Mouse (Mus musculus) intestine, embryonic 14.5 days (tissue): Measurements from ENCODE around the gene Gm9803. TPM values are rescaled to one million over a fixed set of nuclear protein-coding genes. Genes with fewer than 3 reads are reported as not detected.

Source experiments
- ATAC-seq: fragments of 200-750 bp; cut with Nextera tagmentation; replicated peaks from 2 replicates; pipeline ENCODE4 v1.8.0; 2017; ENCODE audit warnings: low read depth, moderate number of reproducible peaks, moderate TSS enrichment, moderate library complexity; ENCODE audit not compliant: low FRiP score, low TSS enrichment
- DNase-seq: peaks from one replicate; pipeline ENCODE4 v3.0.0-alpha.2; 2018; ENCODE audit warnings: low spot score
- H3K27ac ChIP-seq: fragments of 300-500 bp; sonication (generic); 2 replicates; pipeline ENCODE4 v1.5.1; 2014; ENCODE audit warnings: low read depth, mild to moderate bottlenecking, control low read depth
- H3K27me3 ChIP-seq: fragments of 300-500 bp; sonication (generic); replicated peaks from 2 replicates; pipeline ENCODE4 v1.6.1; 2014; ENCODE audit warnings: low read length, control low read depth; ENCODE audit not compliant: control insufficient read depth, insufficient read depth
- H3K36me3 ChIP-seq: fragments of 300-500 bp; sonication (generic); 2 replicates; pipeline ENCODE4 v1.6.1; 2014; ENCODE audit warnings: low read length, control low read depth; ENCODE audit not compliant: control insufficient read depth, insufficient read depth
- H3K4me1 ChIP-seq: fragments of 300-500 bp; sonication (generic); replicated peaks from 2 replicates; pipeline ENCODE4 v1.6.1; 2014; ENCODE audit warnings: low read length, control low read depth, mixed read lengths; ENCODE audit not compliant: control insufficient read depth, insufficient read depth
- H3K4me2 ChIP-seq: fragments of 300-500 bp; sonication (generic); 2 replicates; pipeline ENCODE4 v1.6.1; 2014; ENCODE audit warnings: low read length
- H3K4me3 ChIP-seq: fragments of 300-500 bp; sonication (generic); 2 replicates; pipeline ENCODE4 v1.5.1; 2014; ENCODE audit warnings: low read depth, low read length, control low read depth, mixed read lengths
- H3K9ac ChIP-seq: fragments of 300-500 bp; sonication (generic); 2 replicates; pipeline ENCODE4 v1.6.1; 2014; ENCODE audit warnings: mild to moderate bottlenecking, low read length
- H3K9me3 ChIP-seq: fragments of 300-500 bp; sonication (generic); 2 replicates; pipeline ENCODE4 v1.6.1; 2016; ENCODE audit warnings: low read length, control low read depth; ENCODE audit not compliant: control insufficient read depth
- WGBS: fragments of 180-500 bp; shearing (Covaris S2); extraction: QIAGEN DNeasy Blood & Tissue Kit; methylation state at CpG from one replicate; pipeline ENCODE4 v1.1.7; 2014; 5-methylcytosine and 5-hydroxymethylcytosine counted together
- polyA plus RNA-seq: library from polyadenylated mRNA; unstranded; fragments of >200 nt; fragmentation: Nextera tagmentation; extraction: Ambion mirVana; gene quantifications from 2 replicates; pipeline ENCODE4 v1.2.1, GENCODE M21; 2014

The Gm9803 gene
- polyA plus RNA-seq, 1 experiment from 2014 or later, result 19.0 TPM

- no peaks in the 10 kb centered on the region for H3K9me3 ChIP-seq
- no peak overlapping the region for H3K4me3 ChIP-seq
- 96% methylated on average over 4 of the region's 4 CpGs for WGBS
- H3K27me3 ChIP-seq, result no peaks in the 10 kb centered on the region
- DNase-seq (no peak), ATAC-seq (no peak)
- no peaks in the 10 kb centered on the region for H3K4me1 ChIP-seq
- no peak overlapping the region for H3K27ac ChIP-seq
- H3K9ac ChIP-seq, result no peak overlapping the region
- H3K36me3 ChIP-seq, result peaks cover 40% of the 10 kb centered on the region
- no peak overlapping the region for H3K4me2 ChIP-seq
Observed at GRCm38 (mm10) chr10:43502599-43502998, 21.3 kb upstream of the Gm9803 start.

GRCm38 (mm10) chr10:43504291-43504690 is 19.6 kb upstream of the Gm9803 start:
- ATAC-seq (no peak), DNase-seq (no peak)
- Histone ChIP-seq H3K4me1 (no peaks in the 10 kb centered on the region), H3K27ac (no peak overlapping the region), H3K36me3 (peaks cover 28% of the 10 kb centered on the region), H3K27me3 (no peaks in the 10 kb centered on the region), H3K4me2 (no peak overlapping the region), H3K4me3 (no peak overlapping the region), H3K9me3 (no peaks in the 10 kb centered on the region), H3K9ac (no peak overlapping the region)
- 67% methylated on average over 1 of the region's 1 CpGs for whole genome bisulfite sequencing

- H3K9me3 ChIP-seq, result no peaks in the 10 kb centered on the region
- no peak for ATAC-seq
- H3K4me3 ChIP-seq, result no peak overlapping the region
- no peak overlapping the region for H3K27ac ChIP-seq
- H3K27me3 ChIP-seq, result no peaks in the 10 kb centered on the region
- no peak overlapping the region for H3K9ac ChIP-seq
- no peak for DNase-seq
- no peak overlapping the region for H3K4me2 ChIP-seq
- H3K4me1 ChIP-seq, result no peaks in the 10 kb centered on the region
- 76% methylated on average over 4 of the region's 4 CpGs for WGBS
- peaks cover 44% of the 10 kb centered on the region for H3K36me3 ChIP-seq
Observed at GRCm38 (mm10) chr10:43507051-43507450, 16.8 kb upstream of the Gm9803 start.

GRCm38 (mm10) chr10:43509228-43509627 is 14.7 kb upstream of the Gm9803 start:
- H3K9ac ChIP-seq, result no peak overlapping the region
- peaks cover 58% of the 10 kb centered on the region for H3K36me3 ChIP-seq
- H3K9me3 ChIP-seq, result no peaks in the 10 kb centered on the region
- H3K27ac ChIP-seq, result no peak overlapping the region
- no peak overlapping the region for H3K4me2 ChIP-seq
- no peak overlapping the region for H3K4me3 ChIP-seq
- ATAC-seq (no peak), DNase-seq (no peak)
- WGBS, result 93% methylated on average over 7 of the region's 7 CpGs
- H3K4me1 ChIP-seq, result no peaks in the 10 kb centered on the region
- no peaks in the 10 kb centered on the region for H3K27me3 ChIP-seq

- Histone ChIP-seq H3K27me3 (no peaks in the 10 kb centered on the region), H3K4me2 (no peak overlapping the region), H3K9ac (no peak overlapping the region), H3K36me3 (peaks cover 49% of the 10 kb centered on the region), H3K4me1 (no peaks in the 10 kb centered on the region), H3K9me3 (no peaks in the 10 kb centered on the region), H3K4me3 (no peak overlapping the region), H3K27ac (no peak overlapping the region)
- DNase-seq (no peak), ATAC-seq (no peak)
- 91% methylated on average over 10 of the region's 10 CpGs for WGBS
Observed at GRCm38 (mm10) chr10:43512976-43513375, 10.9 kb upstream of the Gm9803 start.

- Histone ChIP-seq H3K9me3 (no peaks in the 10 kb centered on the region), H3K36me3 (peaks cover 19% of the 10 kb centered on the region), H3K4me2 (no peak overlapping the region), H3K27ac (no peak overlapping the region), H3K4me3 (no peak overlapping the region), H3K4me1 (no peaks in the 10 kb centered on the region), H3K27me3 (no peaks in the 10 kb centered on the region), H3K9ac (no peak overlapping the region)
- DNase-seq, result peak; percentile 57
- 67% methylated on average over 6 of the region's 6 CpGs for WGBS
- peak; percentile 41; the same call in 1 of the 2 replicates for ATAC-seq
Observed at GRCm38 (mm10) chr10:43516992-43517660, 6.8 kb upstream of the Gm9803 start.

GRCm38 (mm10) chr10:43517836-43518235 is 6.0 kb upstream of the Gm9803 start:
- Histone ChIP-seq H3K9me3 (no peaks in the 10 kb centered on the region), H3K27ac (no peak overlapping the region), H3K4me2 (no peak overlapping the region), H3K4me3 (no peak overlapping the region), H3K4me1 (no peaks in the 10 kb centered on the region), H3K27me3 (no peaks in the 10 kb centered on the region), H3K36me3 (peaks cover 16% of the 10 kb centered on the region), H3K9ac (no peak overlapping the region)
- WGBS, result 64% methylated on average over 4 of the region's 4 CpGs
- ATAC-seq (no peak), DNase-seq (no peak)

- H3K9ac ChIP-seq, result no peak overlapping the region
- no peaks in the 10 kb centered on the region for H3K9me3 ChIP-seq
- H3K4me2 ChIP-seq, result no peak overlapping the region
- H3K36me3 ChIP-seq, result peaks cover 13% of the 10 kb centered on the region
- H3K4me3 ChIP-seq, result no peak overlapping the region
- 74% methylated on average over 11 of the region's 13 CpGs for WGBS
- H3K4me1 ChIP-seq, result no peaks in the 10 kb centered on the region
- ATAC-seq (0 out of 2 replicates have a peak, but pooled peaks have one; percentile 38), DNase-seq (no peak)
- H3K27ac ChIP-seq, result no peak overlapping the region
- no peaks in the 10 kb centered on the region for H3K27me3 ChIP-seq
Observed at GRCm38 (mm10) chr10:43518368-43518767, 5.5 kb upstream of the Gm9803 start.

GRCm38 (mm10) chr10:43519977-43520376 is 3.9 kb upstream of the Gm9803 start:
- Histone ChIP-seq H3K4me2 (no peak overlapping the region), H3K36me3 (peaks cover 7% of the 10 kb centered on the region), H3K27me3 (no peaks in the 10 kb centered on the region), H3K27ac (no peak overlapping the region), H3K4me3 (no peak overlapping the region), H3K9me3 (no peaks in the 10 kb centered on the region), H3K4me1 (no peaks in the 10 kb centered on the region), H3K9ac (no peak overlapping the region)
- 92% methylated on average over 2 of the region's 2 CpGs for WGBS
- ATAC-seq, result no peak
- DNase-seq, result no peak
